Mouse (Mus musculus) limb, embryonic 13.5 days (tissue): ENCODE data around the gene Rgma. TPM values are rescaled to one million over a fixed set of nuclear protein-coding genes. Genes with fewer than 3 reads are reported as not detected.

Experiments
- ATAC-seq: fragments of 200-750 bp; cut with Nextera tagmentation; 2 replicates; pipeline ENCODE4 v1.8.0; 2017; ENCODE audit warnings: low read depth, moderate number of reproducible peaks, moderate TSS enrichment; ENCODE audit not compliant: low FRiP score
- H3K27ac ChIP-seq: fragments of 300-500 bp; sonication (generic); 2 replicates; pipeline ENCODE4 v1.5.1; 2015; ENCODE audit warnings: inconsistent platforms, mild to moderate bottlenecking, moderate library complexity
- H3K27me3 ChIP-seq: fragments of 300-500 bp; sonication (generic); 2 replicates; pipeline ENCODE4 v1.6.1; 2015; ENCODE audit warnings: mild to moderate bottlenecking, inconsistent platforms
- H3K36me3 ChIP-seq: fragments of 300-500 bp; sonication (generic); 2 replicates; pipeline ENCODE4 v1.6.1; 2015; ENCODE audit warnings: inconsistent platforms, mild to moderate bottlenecking, moderate library complexity
- H3K4me1 ChIP-seq: fragments of 300-500 bp; sonication (generic); 2 replicates; pipeline ENCODE4 v1.6.1; 2015; ENCODE audit warnings: inconsistent platforms
- H3K4me2 ChIP-seq: fragments of 300-500 bp; sonication (generic); replicated peaks from 2 replicates; pipeline ENCODE4 v1.6.1; 2015; ENCODE audit warnings: inconsistent platforms, mild to moderate bottlenecking, moderate library complexity
- H3K4me3 ChIP-seq: fragments of 300-500 bp; sonication (generic); 2 replicates; pipeline ENCODE4 v1.5.1; 2015; ENCODE audit warnings: moderate library complexity, mild to moderate bottlenecking, inconsistent platforms
- H3K9ac ChIP-seq: fragments of 300-500 bp; sonication (generic); 2 replicates; pipeline ENCODE4 v1.6.1; 2015; ENCODE audit warnings: mild to moderate bottlenecking, inconsistent platforms
- H3K9me3 ChIP-seq: fragments of 300-500 bp; sonication (generic); 2 replicates; pipeline ENCODE4 v1.6.1; 2016; ENCODE audit warnings: inconsistent platforms
- WGBS: fragments of 180-500 bp; shearing (Covaris S2); methylation state at CpG from one replicate; pipeline ENCODE4 v1.1.7; 2015; 5-methylcytosine and 5-hydroxymethylcytosine counted together
- polyA plus RNA-seq: library from polyadenylated mRNA; unstranded; fragments of >200 nt; fragmentation: Nextera tagmentation; extraction: Ambion mirVana; gene quantifications from 2 replicates; pipeline ENCODE4 v1.2.1, GENCODE M21; 2015

The Rgma gene
- polyA plus RNA-seq, 1 experiment from 2014 or later, result 25.3 TPM

DNA sequence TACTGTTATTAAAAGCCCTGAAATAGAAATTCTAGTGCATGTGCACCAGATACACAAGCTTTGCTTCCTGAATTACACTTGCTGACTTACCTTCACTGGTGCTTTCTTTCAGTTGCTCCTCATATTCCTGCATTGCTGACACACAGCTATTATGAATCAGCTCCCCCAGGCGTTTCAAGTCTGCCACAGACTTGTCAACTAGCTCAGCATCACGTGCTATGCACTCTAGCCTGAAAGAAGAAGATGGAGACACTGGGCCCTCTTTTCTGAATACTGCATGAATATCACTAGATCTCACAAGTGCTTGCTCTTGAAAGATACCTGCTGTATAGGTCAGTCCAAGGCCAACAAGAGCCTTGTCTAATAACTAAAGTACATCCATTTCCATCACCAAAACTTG is 88.2 kb downstream of the Rgma start:
- Histone ChIP-seq H3K27ac (no peak overlapping the region), H3K36me3 (peaks cover 93% of the 10 kb centered on the region), H3K9me3 (no peaks in the 10 kb centered on the region), H3K4me2 (no peak overlapping the region), H3K4me3 (no peak overlapping the region), H3K27me3 (no peaks in the 10 kb centered on the region), H3K9ac (no peak overlapping the region), H3K4me1 (no peaks in the 10 kb centered on the region)
- 88% methylated on average over 2 of the region's 2 CpGs for WGBS
- no peak for ATAC-seq

DNA sequence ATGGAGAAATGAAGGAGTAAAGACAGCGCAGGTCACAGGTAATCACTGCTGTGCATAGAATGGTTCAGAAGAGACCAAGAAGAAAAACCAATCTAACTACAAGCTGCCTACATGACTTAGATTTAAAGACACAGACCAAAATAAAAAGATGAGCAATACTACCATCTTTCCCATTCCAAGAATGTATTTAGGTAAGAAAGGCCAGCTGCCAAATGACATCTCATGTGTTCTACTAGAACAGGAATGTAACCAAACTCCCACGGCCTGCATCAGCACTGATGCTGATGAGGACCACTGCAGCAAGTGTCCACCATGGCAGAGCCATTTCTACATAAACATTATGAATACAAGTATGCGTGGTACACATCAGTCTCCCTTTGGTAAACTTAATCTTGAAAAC is 92.4 kb downstream of the Rgma start:
- Histone ChIP-seq H3K36me3 (peaks cover 89% of the 10 kb centered on the region), H3K9ac (no peak overlapping the region), H3K4me3 (no peak overlapping the region), H3K9me3 (no peaks in the 10 kb centered on the region), H3K4me2 (no peak overlapping the region), H3K4me1 (no peaks in the 10 kb centered on the region), H3K27ac (no peak overlapping the region), H3K27me3 (no peaks in the 10 kb centered on the region)
- 92% methylated on average over 3 of the region's 3 CpGs for WGBS
- ATAC-seq, result no peak

Other genes starting within 250 kb of the Rgma start
- 62.5 and 66.3 TPM in 2 replicates for gene Chd2, start 166.3 kb downstream of the Rgma start, polyA plus RNA-seq